Mouse (Mus musculus) inflammation-experienced regulatory T-cells, adult 6 months (primary cell): ENCODE results near the gene Bclaf3. TPM values are rescaled to one million over a fixed set of nuclear protein-coding genes. Genes with fewer than 3 reads are reported as not detected.
A peak's percentile ranks its signal among the peaks of the same experiment; 100 is the strongest.
"Not testable (repeated sequence)": the region's sequence is repeated elsewhere in the genome, so short reads cannot be mapped to it uniquely, and the experiment has no call there.

Source experiments
- ATAC-seq: one replicate; pipeline ENCODE4 v1.8.0; 2017
- polyA plus RNA-seq, 3 experiments: library from polyadenylated mRNA; unstranded; fragments of 100-300 nt; shearing (Covaris generic); gene quantifications; one replicate each; pipeline ENCODE4 v1.2.1; 2017

The Bclaf3 gene
- polyA plus RNA-seq, result 10 to 100 TPM; 41.2 to 56.5 (median 43.7) TPM

DNA sequence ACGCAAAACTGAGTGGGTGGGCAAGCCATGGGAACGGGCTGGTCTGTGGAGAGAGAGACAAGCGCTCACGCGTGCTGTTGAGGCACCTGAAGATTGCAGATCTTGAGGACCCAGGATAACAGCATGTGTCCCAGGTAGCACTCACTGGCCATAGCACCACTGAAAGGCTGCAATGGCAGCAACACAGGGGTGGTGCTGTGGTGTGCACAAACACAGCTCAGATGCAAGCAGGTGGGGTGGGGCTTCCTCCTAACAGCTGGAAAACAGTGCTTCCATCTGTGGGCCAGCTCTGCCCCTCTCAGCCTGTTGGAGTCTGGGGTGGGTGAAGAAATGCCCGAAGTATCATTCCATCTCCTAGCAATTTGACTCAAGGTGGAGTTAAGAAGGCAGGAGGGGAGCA, at the start of gene Bclaf3:
Bclaf3 (plus strand) TSS at position 301 of the 400 bp plus-strand sequence.
- ATAC-seq, result no peak

DNA sequence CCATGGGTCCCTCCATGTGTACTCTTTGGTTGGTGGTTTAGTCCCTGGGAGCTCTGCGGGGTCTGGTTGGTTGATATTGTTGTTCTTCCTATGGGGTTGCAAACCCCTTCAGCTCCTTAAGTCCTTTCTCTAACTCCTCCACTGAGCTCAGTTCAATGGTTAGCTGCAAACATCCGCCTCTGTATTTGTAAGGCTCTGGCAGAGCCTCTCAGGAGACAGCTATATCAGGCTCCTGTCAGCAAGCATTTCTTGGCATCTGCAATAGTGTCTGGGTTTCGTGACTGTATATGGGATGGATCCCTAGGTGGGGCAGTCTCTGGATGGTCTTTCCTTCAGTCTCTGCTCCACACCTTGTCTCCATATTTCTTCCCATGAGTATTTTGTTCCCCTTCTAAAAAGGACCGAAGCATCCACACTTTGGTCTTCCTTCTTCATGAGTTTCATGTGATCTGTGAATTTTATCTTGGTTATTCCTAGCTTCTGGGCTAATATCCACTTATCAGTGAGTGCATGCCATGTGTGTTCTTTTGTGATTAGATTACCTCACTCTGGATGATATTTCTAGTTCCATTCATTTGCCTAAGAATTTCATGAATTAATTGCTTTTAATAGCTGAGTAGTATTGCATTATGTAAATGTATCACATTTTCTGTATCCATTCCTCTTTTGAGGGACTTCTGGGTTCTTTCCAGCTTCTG, 48.1 kb upstream of the Bclaf3 start:
- ATAC-seq, result not testable (repeated sequence)

- ATAC-seq, result no peak
These were observed 42.2 kb upstream of the Bclaf3 start for GRCm38 (mm10) chrX:159484247-159484646.

- ATAC-seq, result no peak
These were observed 23.3 kb upstream of the Bclaf3 start for GRCm38 (mm10) chrX:159503181-159503580.

- ATAC-seq, result no peak
These were observed 18.0 kb upstream of the Bclaf3 start for GRCm38 (mm10) chrX:159508331-159509036.

DNA sequence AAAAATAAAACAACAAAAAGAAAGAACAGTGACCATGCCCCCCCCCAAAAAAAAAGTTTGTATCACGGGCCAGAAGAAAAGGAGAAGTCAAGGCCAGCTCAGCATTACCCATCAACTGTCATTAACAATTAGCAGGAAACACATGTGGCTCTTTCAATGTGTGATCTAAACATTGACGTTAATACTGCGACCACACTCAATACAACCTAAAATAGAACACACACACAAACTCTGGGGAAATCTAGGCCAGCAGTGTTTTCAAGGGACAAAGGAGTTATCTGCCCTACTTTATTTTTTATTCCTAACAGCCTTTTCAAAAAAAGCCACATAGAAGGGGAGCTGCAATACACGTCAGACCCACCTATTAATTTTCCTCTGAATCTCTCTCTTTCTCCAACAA, 17.4 kb upstream of the Bclaf3 start:
- no peak for ATAC-seq

DNA sequence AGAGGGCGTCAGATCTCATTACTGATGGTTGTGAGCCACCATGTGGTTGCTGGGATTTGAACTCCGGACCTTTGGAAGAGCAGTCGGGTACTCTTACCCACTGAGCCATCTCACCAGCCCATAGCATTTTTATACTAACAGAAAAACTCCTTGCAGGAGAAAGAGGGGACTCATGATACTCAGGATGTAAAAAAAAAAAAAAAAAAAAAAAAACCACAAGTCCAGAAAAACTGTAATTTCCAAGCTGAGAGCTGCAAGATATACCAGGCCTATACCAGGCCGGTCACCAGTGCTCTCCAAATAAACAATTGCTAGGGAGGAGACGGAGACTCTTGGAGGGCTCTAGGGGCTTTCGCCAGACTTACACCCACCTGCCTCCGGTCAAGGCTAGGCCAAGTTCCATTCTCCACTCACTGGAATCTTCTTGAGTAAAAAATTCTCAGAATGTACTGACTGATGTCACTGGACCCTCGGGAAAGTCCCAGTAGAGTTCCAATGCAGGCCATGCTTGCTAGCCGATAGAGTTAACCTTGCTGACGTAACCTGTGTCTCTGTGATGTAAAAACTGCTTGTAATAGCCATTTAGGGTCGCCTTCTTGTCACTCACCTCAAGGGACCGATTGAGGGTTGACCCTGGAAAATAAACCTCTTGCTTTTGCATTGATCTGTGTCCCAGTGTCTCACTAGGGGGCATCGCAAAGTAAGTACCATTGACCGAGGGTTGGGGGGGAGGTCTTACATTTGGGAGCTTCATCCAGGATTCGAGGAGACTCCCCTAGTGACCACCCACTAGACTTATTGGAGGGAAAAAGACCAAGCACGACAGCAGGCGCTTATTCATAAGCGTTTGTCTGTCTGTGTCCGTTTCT, 16.4 kb upstream of the Bclaf3 start:
- ATAC-seq, result peak; percentile 65

- ATAC-seq, result peak; percentile 40
These were observed 15.8 kb upstream of the Bclaf3 start for GRCm38 (mm10) chrX:159510716-159511051.

DNA sequence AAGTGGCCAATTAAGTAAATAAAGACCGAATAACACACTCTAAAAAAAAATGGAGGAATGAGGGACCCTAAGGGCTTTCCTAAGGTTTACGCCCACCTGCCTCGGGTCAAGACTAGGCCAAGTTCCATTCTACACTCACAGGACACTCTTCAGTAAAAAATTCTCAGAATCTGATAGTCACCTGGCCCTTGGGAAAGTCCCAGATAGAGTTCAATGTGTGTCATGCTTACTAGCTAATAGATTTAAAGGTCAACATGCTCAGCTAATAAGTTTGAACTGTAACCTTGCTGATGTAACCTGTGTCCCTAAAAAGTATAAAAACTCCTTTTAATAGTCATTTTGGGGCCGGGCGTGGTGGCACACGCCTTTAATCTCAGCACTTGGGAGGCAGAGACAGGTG, 10.9 kb upstream of the Bclaf3 start:
- peak; percentile 77 for ATAC-seq

DNA sequence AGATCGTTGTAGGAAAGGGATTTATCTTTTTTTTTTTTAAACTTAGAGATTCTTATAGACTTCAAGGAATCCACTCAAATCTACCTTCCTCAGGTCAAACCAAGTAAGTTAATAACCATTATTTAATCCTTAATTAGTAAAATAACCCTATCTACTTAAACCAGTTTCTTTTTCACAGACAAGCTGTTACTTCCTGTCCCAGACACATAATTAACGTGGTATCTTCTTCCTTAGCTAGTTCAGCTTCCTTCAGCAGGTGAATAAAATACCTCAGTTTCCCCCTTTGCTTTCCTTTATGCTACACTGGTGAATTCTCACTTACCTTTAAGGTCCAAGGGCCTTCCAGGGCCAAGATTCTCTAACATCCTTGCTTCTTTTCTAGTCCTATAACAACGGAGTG, 4.7 kb upstream of the Bclaf3 start:
- peak; percentile 58 for ATAC-seq

DNA sequence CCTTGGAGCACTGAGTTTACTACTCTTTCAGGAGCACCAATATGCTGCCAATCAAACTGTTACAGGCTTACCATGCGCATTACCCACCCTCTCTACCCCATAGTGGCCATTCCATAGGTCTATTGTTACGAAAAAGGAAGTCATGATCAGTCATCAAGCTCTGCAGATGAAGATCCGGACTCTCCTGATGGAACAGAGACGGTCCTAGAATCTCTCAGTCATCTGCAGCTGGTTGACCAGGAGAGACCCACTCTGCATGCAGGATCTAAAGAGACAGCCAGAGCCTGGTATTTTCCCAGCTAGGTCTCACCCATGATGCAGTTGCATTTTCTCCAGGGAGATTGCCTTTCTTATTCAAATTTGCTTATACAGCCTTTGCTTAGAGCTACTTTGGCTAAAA, 3.8 kb upstream of the Bclaf3 start:
- peak; percentile 41 for ATAC-seq

- ATAC-seq, result peak; percentile 97
These were observed 5.9 kb downstream of the Bclaf3 start for GRCm38 (mm10) chrX:159532427-159532810.

DNA sequence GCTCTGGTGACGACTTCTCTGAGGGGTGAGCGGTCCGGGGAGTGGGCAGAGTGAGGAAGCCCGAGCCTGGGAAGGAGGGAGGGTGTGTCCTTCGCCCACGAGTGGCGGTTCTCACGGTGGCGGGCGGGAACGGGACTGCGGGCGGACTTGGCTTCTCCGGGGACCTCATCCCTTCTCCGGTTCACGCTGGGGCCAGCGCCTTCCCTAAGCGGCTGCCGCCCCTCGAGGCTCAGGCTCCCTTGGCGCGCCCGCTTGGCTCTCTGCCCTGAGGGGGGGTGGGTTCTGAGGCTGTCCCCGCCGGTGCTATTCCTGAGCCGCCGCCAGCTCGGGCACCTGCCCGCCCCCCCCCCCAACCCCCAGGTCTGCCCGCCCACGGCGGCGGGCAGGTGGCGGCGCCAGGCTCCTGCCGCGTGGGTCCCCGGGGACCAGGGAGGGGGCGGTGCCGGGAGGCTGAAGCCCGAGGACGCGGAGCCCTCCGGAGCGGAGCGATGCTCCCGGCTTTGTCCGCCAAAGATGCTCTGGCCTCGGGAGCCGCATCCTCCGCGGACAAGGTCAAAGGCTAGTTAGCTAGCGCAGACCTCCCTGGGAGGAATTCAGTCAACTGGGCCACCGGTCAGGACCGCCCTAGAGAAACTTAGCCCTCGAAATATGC, 6.4 kb downstream of the Bclaf3 start:
- no peak for ATAC-seq

DNA sequence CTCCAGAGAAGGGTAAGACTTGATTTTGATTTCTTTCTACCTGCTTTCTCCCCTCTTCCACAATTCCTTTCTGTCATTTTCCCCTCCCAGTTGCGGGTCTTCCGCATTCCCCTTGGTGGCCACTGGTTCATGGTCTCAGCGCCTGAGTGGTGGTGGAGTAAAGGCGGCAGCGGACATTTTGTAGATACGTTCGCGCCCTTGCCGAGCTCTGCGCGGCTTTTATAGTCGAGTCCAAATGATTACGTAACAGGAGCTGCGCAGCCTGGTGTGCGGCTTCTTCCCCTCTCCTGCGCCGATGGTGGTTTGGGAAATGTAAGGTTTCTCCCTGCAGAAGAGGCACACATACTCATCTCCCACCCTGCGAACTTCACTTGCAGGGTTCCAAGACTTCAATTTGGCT, 15.4 kb downstream of the Bclaf3 start:
- no peak for ATAC-seq

GRCm38 (mm10) chrX:159547093-159547492, 20.6 kb downstream of the Bclaf3 start:
- ATAC-seq, result no peak

DNA sequence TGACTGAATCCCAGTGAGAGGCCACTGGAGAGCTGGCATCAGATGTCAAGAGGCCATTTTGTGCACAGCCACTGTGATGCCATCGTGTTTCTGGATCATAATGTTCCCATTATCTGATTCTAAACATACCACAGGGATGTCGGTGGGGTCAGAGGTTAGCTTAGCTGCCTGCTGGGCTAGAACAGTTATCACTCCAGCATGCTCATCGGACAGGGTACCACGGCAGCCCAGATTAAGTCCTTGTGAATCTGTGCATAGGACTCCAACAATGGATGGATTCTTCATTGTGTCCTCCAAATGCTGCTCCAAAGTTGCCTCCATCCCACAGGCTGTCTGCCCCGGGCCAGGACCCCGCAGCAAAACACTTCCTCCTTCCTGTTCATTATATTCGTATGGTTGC, 58.2 kb downstream of the Bclaf3 start:
- not testable (repeated sequence) for ATAC-seq

GRCm38 (mm10) chrX:159591633-159592032, 65.1 kb downstream of the Bclaf3 start:
- ATAC-seq, result no peak

- no peak for ATAC-seq
These were observed 71.0 kb downstream of the Bclaf3 start for GRCm38 (mm10) chrX:159597502-159597901.

DNA sequence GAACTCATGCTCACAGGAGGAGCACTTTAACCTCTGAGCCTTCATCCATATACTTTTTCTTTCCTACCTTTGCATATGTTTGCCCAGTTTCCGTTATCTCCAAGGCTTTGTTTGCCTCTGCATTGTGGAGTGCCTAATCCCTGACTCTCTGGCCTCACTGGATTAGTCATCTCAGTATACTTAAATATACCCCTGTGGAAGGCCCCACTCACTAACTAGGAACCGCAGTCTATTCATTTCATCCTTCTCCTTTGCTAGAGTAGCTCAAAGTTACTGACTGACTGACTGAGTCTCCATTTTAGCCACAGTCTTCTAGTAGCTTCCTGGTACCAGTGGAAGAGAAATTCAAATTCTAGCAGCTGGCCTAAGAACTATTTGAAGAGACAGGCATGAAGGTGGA, 78.3 kb downstream of the Bclaf3 start:
- ATAC-seq, result no peak

DNA sequence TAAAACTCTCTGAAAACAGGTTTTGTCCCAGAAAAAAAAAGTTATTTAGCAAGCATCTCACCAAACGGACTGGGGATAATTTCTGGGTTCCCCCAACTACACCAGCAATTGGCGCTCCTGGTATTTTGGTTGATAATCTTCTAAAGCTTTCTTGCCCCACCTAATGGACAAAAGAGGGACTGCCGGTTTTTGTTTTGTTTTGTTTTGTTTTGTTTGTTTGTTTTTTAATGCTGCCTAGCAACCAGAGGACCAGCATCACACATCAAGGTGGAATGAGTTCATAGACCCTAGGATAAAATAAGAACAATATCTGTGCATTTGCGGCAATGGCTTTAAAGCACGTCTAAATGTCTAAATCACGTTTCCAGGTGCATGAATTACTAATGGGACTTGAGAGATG, 80.4 kb downstream of the Bclaf3 start:
- peak; percentile 65 for ATAC-seq

DNA sequence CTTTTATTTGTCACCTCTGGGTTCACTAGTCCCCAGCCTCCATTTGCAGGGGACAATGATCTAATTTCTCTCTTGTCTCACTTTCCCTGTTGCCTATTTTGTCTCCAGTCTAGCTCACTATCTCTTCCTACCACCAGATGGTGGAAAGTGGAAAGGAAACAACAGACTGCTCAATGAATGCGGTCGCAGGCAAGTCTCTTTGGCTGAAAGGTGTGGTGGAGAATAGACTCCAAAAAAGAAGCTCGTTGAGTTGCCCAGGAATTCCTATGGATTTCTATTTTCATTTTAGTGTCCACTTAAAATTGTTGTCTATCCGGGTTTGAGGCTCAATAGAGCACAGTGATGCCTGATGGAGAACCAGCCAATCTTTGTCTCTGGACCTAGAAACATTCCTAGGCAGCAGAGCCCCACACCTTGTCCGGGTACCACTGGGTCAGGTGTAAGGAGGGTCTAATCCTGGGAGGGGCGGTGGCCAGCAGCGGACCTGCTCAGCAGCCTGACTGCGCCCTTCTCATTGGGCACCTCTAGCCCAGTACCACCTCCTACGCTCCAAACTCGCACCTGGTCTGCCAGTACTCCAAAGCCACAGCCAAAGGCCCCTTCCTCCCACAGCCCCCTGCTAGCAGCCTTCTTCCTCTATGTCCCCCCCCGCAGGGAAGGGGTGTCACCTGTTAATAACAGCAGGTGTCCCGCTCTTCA, 99.9 kb downstream of the Bclaf3 start:
- ATAC-seq, result peak; percentile 56

DNA sequence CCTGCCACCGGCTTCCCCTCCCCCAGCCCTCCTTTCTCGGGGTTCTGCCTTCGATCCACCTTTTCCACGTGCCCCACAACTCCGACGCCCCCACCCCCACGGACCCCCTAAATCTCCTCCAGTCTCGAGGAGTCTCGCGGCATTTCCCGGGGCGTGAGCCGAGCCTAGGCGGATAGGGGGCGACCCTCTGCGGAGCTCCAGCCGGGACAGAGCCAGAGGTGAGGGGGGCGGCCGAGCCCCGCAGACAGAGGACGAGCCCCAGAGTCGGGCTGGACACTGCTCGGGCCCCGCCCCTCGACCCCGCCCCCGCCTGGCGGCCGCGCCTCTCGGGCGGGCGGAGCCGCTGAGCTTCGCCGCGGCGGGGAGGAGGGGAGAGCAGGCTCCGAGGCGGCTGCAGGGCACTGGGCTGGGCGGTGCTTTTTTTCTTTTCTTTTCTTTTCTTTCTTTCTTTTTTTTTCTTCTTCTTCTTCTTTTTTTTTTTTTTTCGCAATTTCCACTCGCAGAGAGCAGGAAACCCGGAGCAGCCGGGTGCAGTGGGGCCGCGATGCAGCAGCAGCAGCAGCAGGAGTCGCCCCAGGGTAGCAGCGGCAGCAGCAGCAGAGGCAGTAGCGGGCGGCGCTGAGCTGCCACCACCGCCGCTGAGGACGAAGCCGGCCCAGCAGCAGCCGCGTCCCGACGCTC, 100.6 kb downstream of the Bclaf3 start, which contains the start of gene Sh3kbp1:
Sh3kbp1 (plus strand) TSS at position 366 of the 681 bp plus-strand sequence.
- ATAC-seq, result peak; percentile 55
